Mouse (Mus musculus): ENCODE data around the gene Ccdc33. TPM values are rescaled to one million over a fixed set of nuclear protein-coding genes. Genes with fewer than 3 reads are reported as not detected.

Ccdc33 gene
- polyA plus RNA-seq, 1 experiment from 2014 or later, result not detected

GRCm38 (mm10) chr9:57980570-57980969 is 138.1 kb downstream of the Ccdc33 start:
- Histone ChIP-seq H3K36me3 (no peaks in the 10 kb centered on the region), H3K27ac (no peak overlapping the region), H3K4me3 (no peak overlapping the region), H3K4me1 (no peaks in the 10 kb centered on the region), H3K9ac (no peak overlapping the region), H3K4me2 (no peak overlapping the region), H3K27me3 (no peaks in the 10 kb centered on the region), H3K9me3 (no peaks in the 10 kb centered on the region)
- WGBS, result 71% methylated on average over 10 of the region's 10 CpGs
- no peak for ATAC-seq (ENCODE audit: insufficient number of reproducible peaks, low FRiP score, low TSS enrichment, low read depth)

DNA sequence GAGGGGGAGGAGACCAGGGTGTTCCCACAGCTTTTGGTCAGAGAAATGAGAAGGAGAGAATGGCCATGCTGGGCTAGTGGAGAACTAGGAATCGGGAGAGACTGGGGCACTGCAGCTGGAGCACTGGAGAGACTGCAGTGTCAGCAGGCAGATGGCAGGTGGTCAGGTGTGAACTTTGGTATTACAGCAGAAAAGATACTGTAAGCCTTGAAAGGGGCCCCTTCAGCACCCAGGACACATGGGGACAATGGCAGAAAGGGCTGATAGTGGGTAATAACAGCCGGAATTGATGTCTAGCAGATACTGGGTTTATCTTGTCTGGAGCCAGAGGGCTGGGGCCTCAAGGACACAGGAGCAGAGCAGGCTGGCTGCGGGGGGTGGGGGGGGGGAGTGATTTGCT is 139.8 kb downstream of the Ccdc33 start:
- Histone ChIP-seq H3K27ac (no peak overlapping the region), H3K27me3 (no peaks in the 10 kb centered on the region), H3K4me3 (no peak overlapping the region), H3K4me1 (no peaks in the 10 kb centered on the region), H3K36me3 (no peaks in the 10 kb centered on the region), H3K9me3 (no peaks in the 10 kb centered on the region), H3K4me2 (no peak overlapping the region), H3K9ac (no peak overlapping the region)
- 41% methylated on average over 3 of the region's 3 CpGs for WGBS
- ATAC-seq (ENCODE audit: insufficient number of reproducible peaks, low FRiP score, low TSS enrichment, low read depth), result no peak

Other genes with a start within 250 kb of the Ccdc33 start
- 107 TPM in 2 replicates for gene Ubl7, start 207.8 kb downstream of the Ccdc33 start, polyA plus RNA-seq (2015; fragmentation: Nextera tagmentation; extraction: Ambion mirVana)
- gene Sema7a, start 178.7 kb downstream of the Ccdc33 start, polyA plus RNA-seq (2015; fragmentation: Nextera tagmentation; extraction: Ambion mirVana), result 0.44 and 0.77 TPM in 2 replicates
- 10.9 and 12.0 TPM in 2 replicates for gene Cyp11a1, start 112.4 kb downstream of the Ccdc33 start, polyA plus RNA-seq (2015; fragmentation: Nextera tagmentation; extraction: Ambion mirVana)
- gene Stra6, start 55.0 kb downstream of the Ccdc33 start, polyA plus RNA-seq (2015; fragmentation: Nextera tagmentation; extraction: Ambion mirVana), result 8.4 and 8.8 TPM in 2 replicates
- 216 and 254 TPM in 2 replicates for gene Islr, start 85.5 kb upstream of the Ccdc33 start, polyA plus RNA-seq (2015; fragmentation: Nextera tagmentation; extraction: Ambion mirVana)
- 0.55 and 1.5 TPM in 2 replicates for gene Islr2, start 85.5 kb upstream of the Ccdc33 start, polyA plus RNA-seq (2015; fragmentation: Nextera tagmentation; extraction: Ambion mirVana)
- gene Pml, start 131.0 kb upstream of the Ccdc33 start, polyA plus RNA-seq (2015; fragmentation: Nextera tagmentation; extraction: Ambion mirVana), result 15.7 and 16.4 TPM in 2 replicates
- 34.2 and 35.5 TPM in 2 replicates for gene Stoml1, start 134.3 kb upstream of the Ccdc33 start, polyA plus RNA-seq (2015; fragmentation: Nextera tagmentation; extraction: Ambion mirVana)
- 92.6 and 110 TPM in 2 replicates for gene Loxl1, start 194.4 kb upstream of the Ccdc33 start, polyA plus RNA-seq (2015; fragmentation: Nextera tagmentation; extraction: Ambion mirVana)

Data from limb, embryonic 15.5 days (tissue).